Mouse (Mus musculus) activated CD4-positive, CD25-positive, alpha-beta regulatory T cell, adult 4 months (primary cell): ENCODE results near the gene Lasp1. TPM values are rescaled to one million over a fixed set of nuclear protein-coding genes. Genes with fewer than 3 reads are reported as not detected.
A peak's percentile ranks its signal among the peaks of the same experiment; 100 is the strongest.

Experiments used
- ATAC-seq: one replicate; pipeline ENCODE4 v1.8.0; 2017
- polyA plus RNA-seq, 2 experiments: library from polyadenylated mRNA; unstranded; fragments of 100-300 nt; shearing (Covaris generic); gene quantifications; one replicate each; pipeline ENCODE4 v1.2.1; 2017

The Lasp1 gene
- polyA plus RNA-seq, 2 experiments from 2014 or later, result 44.4 to 52.4 TPM

DNA sequence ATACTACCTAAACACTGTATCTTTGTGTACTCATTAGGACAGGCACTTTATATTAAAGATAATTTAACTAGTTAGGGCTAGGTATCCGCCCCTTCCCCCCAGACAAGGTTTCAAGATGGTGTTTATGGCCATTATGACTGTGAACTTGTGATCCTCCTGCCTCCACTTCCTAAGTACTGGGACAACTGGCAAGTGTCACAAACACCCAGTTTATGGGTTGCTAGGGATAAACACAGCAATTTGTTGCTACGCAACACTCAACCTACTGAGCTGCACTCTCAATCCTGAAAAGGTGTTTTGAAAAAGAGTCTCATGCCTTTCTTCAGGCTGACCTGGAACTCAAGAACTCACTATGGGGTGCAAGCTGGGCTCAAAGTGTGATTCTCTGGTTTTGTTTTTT is 78.5 kb downstream of the Lasp1 start:
- ATAC-seq, result no peak

DNA sequence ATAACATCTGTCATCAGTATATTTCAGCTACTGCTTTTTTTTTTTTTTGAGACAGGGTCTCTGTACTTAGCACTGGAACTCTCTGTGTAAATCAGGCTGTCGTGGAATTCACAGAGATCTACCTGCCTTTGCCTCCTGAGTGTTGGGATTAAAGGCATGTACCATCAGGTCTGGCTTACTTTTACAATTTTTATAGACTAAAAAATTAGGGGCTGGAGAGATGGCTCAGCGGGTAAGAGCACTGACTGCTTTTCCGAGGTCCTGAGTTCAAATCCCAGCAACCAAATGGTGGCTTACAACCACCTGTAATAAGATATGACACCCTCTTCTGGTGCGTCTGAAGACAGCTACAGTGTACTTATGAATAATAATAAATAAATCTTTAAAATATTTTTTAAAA is 81.6 kb downstream of the Lasp1 start:
- no peak for ATAC-seq

DNA sequence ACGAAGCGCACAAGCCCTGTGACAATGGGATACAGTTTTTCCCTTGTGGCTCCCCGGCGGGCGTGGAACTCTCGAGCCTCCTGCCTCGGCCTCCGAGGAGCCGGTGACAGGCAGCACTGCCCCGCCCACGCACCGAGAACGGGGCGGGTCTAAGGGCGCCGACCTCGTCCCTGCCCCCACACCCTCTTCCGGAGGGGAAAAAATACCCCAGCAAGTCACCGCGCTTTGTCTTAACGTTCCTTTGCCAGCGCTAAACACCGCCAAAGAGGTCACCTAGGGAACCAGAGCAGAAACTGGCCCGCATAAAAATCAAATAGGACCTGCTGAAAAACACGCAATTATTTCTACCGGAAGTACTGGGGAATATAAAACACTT is 84.7 kb downstream of the Lasp1 start:
- peak; percentile 53 for ATAC-seq

DNA sequence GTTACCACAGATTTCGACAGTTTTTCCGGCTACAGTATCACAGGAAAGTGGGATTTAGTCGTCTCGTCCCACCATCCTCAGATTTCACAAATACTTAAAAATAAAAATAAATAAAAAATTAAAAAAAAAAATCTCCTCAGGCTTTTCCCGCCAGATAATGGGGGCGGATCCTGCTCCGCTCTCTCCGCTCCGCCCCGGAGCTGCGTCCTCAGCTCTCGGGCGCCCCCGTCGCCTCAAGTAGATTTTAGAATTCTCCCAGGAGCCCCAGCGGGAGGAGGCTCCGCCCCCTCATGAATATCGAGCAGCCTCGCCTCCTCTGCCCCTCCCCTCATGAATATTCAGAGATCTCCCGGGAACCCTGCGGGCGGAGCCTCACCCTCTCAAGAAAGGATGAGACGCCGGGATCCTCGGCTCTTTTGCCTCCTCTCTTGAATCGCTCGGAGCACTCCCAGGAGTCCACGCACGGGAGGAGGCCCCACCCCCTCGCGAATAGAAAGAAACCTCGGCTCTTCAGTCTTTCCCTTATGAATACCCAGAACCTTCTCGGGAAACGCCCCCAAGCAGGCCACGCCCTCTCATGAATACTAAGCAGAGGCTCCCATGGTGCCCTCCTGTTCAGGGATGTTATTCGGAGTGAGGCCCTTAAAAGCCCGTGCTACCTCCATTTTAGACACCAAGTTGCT is 85.3 kb downstream of the Lasp1 start, which contains the start of gene Fbxo47:
Gene Fbxo47 (minus strand): TSS at position 237 of the 683 bp plus-strand sequence.
- ATAC-seq, result peak; percentile 86

DNA sequence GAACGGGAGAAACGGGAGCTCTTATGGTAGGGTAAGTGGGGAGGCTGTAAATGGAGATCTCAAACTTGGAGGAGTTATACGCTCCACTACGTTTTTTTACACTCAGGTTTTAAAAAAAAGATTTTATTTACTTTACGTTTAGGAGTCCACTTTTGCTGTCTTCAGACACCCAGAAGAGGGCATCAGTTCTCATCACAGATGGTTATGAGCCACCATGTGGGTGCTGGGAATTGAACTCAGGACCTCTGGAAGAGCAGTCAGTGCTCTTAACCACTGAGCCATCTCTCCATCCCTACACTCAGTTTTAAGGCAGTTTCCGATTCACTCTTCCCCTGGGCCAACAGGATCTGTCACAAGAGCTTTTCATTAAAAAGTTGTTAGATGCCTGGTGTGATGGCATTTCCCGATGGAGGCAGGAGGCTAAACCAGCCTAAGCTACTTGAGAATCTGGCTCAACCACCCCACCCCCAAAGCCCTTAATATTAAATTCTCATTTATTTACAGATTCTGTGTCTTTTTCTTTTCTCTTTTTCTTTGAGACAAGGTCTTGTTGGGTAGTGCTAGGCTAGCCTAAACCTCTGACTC is 85.9 kb downstream of the Lasp1 start:
- ATAC-seq, result no peak

DNA sequence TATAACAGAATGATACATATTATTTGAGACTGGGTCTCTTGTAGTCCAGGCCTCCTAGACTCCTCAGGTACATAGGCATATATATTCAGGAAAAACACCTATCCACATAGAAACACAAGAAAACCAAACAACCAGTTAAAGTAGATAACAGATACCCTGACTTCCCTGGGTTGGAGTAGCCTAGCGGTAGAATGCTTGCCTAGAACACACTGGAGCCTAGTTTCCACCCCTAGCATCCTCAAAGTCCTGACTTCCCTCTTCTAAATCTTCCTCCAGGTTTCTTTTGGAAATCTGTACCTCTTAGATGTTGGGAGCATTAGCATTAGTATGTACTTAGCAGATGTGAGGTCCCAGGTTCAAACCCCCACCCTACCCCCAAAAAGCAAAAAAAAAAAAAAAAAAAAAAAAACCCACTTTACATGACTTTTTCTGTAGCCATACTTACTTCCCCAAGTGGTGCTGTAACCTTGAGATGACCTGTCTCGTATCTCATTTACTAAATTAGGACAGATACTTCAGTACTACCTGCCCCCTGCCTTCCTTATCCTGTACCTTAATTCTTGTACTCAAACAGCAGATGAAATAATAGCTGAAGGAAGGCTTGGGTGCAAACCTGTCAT is 86.6 kb downstream of the Lasp1 start:
- no peak for ATAC-seq

Other genes with a start within 250 kb of the Lasp1 start
- gene Srcin1, start 222.8 kb upstream of the Lasp1 start, polyA plus RNA-seq, result not detected
- gene Epop, start 169.3 kb upstream of the Lasp1 start, polyA plus RNA-seq, result under 1 TPM; 0.40 to 0.61 TPM
- 10 to 100 TPM; 13.9 to 15.2 TPM for gene Mllt6, start 135.6 kb upstream of the Lasp1 start, polyA plus RNA-seq
- gene Cisd3, start 113.2 kb upstream of the Lasp1 start, polyA plus RNA-seq, result 10 to 100 TPM; 91.3 to 99.5 TPM
- 1 to 10 TPM; 3.1 to 4.7 TPM for gene Pcgf2, start 98.5 kb upstream of the Lasp1 start, polyA plus RNA-seq
- 100 to 1,000 TPM; 422 to 486 TPM for gene Psmb3, start 95.6 kb upstream of the Lasp1 start, polyA plus RNA-seq
- 1 to 10 TPM; 2.0 to 2.3 TPM for gene Pip4k2b, start 54.3 kb upstream of the Lasp1 start, polyA plus RNA-seq
- 10 to 100 TPM; 21.3 to 22.8 TPM for gene Cwc25, start 32.4 kb upstream of the Lasp1 start, polyA plus RNA-seq
- under 1 TPM in 1 of 2 experiments, not detected in 1; 0.74 TPM for gene 1700001P01Rik, start 23.1 kb upstream of the Lasp1 start, polyA plus RNA-seq
- 1,000 to 10,000 TPM; 1,077 to 1,095 TPM for gene Rpl23, start 16.6 kb upstream of the Lasp1 start, polyA plus RNA-seq
- 1 to 10 TPM; 1.6 to 1.7 TPM for gene B230217C12Rik, start 41.8 kb downstream of the Lasp1 start, polyA plus RNA-seq
- gene Fbxo47, start 85.2 kb downstream of the Lasp1 start, polyA plus RNA-seq, result under 1 TPM; 0.29 to 0.74 TPM
- gene Plxdc1, start 187.4 kb downstream of the Lasp1 start, polyA plus RNA-seq, result 1 to 10 TPM; 5.8 to 6.4 TPM
- 10 to 100 TPM; 70.4 to 78.5 TPM for gene Arl5c, start 197.2 kb downstream of the Lasp1 start, polyA plus RNA-seq
- gene Cacnb1, start 224.0 kb downstream of the Lasp1 start, polyA plus RNA-seq, result 1 to 10 TPM; 1.4 to 2.9 TPM
- gene Rpl19, start 227.7 kb downstream of the Lasp1 start, polyA plus RNA-seq, result 1,000 to 10,000 TPM; 3,386 to 3,946 TPM